Mouse (Mus musculus) kidney, postnatal 25 days (tissue): ENCODE data around the gene Cacnb1.
A peak's percentile ranks its signal among the peaks of the same experiment; 100 is the strongest.

Experiments used
- DNase-seq, 2 experiments: peaks; one replicate each; pipeline ENCODE4 v3.0.0; 2021; ENCODE audit warnings: mixed read lengths in 2 of 2

Gene Cacnb1

DNA sequence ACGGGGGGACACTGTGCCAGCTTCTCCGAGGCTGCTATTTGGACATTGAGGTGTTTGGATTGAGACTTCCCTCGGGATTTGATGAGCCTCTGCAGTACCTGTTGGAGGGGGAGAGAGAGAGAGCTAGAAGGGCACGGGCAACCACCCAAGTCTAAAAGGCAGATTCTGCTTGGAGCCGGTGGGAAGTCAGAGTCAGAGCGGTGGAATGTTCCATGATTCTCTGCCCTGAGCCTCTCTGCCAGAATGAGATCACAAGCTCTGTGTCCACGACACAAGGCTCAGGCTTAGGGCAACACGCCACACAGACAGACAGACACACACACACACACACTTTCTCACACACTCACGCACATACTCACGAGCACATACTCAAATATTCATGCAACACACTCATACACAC is 17.1 kb downstream of the Cacnb1 start:
- no peak for DNase-seq

DNA sequence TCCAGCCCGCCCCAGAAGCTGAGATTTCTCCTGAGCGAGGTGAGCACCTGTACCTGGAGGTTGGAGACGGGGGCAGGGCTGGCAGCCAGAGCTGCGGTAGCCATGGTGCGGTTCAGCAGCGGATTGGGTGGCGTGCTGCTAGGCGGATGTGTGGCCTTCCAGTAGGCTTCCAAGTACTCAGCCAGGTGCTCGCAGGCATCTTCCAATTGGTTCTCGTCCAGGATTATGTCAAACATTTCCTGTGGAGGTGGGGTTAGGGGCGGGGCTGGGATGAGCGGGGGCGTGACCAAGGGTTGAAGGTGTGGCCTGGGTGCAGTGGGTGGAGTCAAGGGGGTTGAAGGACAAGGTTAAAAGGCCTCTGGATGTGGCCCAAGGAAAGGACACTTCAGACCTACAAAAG is 17.8 kb downstream of the Cacnb1 start:
- DNase-seq, result no peak

DNA sequence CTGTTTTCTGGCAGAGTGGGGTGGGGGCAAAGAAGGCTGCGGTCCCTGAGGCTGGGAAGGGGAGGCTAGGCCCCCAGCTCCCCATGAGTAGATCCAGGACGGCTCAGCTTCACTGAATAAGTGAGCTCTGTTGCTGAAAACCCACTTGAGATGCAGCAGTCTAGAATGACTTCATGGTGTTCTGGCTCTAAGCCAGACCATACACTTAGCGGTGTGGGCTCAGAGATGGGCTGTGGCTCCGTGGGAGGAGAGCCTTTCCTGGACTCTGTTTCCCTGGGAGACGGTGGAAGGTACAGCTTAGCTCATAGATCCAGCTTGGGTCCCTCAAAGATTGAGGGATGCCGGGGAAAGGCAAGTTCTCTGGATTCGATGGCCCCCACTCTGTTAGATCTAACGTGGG is 18.7 kb downstream of the Cacnb1 start:
- DNase-seq, result no peak

DNA sequence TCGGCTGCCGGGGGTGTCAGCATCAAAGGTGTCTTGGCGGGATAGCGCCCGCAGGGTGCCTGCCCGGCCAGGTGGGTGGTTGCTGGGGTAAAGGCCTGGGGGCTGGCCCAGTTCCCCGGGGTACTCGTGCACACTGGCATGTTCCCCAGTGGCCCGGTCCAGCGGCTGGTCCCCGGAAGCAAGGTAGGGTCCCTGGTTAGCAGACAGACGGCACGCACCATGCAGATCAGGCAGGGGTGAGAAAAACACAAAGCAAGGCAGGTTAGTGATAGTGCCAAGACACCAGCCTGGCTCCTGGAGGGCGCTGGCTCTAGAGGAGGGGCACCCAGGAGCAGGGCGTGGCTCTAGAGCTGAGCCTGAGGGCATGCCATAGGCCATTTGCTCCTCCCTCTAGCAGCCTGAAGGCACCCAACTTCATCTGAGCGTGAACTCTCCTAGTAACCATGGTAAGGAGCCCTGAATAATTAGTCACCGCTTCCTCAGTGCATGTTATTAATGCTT is 19.6 kb downstream of the Cacnb1 start:
- no peak for DNase-seq

DNA sequence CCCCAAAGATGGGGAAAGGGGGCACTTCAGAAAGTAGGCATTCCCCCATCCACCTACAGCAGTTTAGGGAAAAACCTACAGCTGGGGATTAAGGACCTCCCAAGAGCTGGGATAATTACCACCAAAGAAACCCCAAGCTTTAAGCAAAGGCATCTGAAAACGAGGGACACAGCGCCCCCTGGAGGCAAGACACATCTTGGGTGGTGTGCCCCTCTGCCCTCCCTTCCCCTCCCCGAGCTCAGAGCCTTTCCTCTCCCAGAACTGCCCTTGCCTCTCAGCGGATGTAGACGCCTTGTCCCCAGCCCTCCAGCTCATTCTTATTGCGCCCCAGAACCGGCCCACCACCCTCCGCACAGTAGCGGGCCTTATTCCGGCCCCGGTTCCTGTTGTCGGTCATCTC is 20.2 kb downstream of the Cacnb1 start:
- peak; percentile 74 to 88 for DNase-seq

DNA sequence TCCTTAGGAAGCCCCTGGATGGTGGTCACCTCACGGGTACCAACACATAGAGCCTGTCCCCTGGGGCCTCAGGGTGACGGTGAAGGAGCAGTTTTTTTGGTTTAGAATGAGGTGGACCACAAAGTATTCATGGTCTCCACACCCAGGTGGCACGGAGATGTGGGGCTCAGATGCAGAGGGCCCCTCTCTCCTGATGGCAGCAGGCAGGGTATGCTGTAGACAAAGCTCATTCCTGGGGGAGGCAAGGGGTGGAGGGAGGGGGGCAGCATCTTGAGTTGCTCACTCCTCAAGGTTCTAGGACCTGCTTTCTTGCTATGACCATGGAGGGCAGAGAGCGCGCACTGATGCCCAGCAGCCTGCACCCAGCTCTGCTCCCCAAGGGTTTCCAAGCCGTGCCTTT is 20.8 kb downstream of the Cacnb1 start:
- no peak for DNase-seq

DNA sequence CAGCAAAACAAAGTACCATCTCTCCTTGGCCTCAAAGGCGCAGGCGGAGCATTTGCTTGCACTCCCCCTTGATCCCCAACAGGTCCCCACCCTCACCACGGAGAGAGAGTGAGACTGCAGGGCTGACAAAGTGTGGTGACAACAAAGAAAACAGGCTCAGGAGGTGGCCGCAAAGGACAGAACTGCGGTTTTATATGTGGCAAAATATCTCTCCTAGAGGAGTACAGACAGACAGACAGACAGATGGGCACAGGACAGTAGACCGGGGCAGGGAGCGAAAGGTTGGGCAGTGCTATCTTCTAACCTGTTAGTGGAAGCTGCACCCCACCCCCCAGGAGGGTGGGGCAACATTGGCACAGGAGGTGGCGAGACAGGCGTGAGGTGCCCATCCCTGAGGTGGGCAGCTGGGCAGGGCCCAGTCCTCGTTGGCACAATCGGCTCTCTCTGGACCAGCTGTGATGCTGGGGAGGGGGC is 21.4 kb downstream of the Cacnb1 start:
- DNase-seq, result no peak

DNA sequence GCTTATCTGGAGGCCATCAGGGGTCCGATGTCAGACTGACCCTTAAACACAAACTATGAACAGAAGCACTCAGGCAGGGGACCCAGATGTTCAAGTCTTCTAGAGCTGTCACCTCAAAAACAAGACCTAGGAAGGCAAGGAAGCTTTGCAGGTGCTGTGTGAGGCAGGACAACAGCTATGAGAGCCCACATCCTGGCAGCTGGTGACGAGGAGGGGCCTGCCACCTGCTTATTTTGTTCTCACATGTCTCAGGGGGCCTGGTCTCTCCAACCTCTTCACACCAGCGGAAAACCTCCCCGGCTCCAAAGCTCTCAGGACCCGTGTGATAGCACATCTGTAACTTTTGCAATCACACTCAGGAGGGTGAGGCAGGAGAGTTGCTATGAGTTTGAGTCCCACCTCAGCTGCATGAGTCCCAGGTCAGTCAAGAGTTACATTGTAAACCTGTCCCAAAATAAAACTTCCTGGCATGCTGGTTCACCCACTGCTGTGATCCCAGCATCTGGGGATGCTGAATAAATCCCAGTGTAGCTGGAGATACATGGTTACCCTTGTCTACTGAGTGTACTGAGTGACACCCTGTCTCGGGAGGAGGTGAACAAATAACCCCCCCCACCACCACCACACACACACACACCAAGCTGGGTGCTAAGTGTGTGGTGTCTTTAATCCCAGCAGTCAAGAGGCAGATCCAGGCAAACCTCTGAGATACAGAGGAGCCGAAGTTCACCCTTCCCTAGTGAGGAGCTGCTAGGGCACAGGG is 22.3 kb downstream of the Cacnb1 start:
- DNase-seq, result no peak

DNA sequence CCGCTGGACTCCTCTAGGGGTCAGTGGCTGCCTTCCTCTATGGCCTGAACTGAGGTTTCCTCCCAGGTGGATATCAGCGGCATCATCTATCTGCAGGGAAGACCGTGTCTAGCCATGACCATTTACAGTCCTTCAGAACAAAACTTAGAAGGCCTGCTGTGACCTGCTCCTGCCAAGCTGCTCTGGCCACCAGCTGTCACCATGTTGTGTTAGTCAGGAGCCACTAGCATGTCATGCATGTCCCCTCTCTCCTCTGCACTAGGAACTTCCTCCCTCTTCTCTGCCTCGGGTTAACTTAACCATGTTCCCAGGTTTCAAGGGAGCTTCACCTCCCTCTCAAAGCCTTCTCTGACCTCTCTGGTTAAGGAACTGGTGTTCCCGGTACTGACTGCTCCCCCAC is 23.1 kb downstream of the Cacnb1 start:
- no peak for DNase-seq

DNA sequence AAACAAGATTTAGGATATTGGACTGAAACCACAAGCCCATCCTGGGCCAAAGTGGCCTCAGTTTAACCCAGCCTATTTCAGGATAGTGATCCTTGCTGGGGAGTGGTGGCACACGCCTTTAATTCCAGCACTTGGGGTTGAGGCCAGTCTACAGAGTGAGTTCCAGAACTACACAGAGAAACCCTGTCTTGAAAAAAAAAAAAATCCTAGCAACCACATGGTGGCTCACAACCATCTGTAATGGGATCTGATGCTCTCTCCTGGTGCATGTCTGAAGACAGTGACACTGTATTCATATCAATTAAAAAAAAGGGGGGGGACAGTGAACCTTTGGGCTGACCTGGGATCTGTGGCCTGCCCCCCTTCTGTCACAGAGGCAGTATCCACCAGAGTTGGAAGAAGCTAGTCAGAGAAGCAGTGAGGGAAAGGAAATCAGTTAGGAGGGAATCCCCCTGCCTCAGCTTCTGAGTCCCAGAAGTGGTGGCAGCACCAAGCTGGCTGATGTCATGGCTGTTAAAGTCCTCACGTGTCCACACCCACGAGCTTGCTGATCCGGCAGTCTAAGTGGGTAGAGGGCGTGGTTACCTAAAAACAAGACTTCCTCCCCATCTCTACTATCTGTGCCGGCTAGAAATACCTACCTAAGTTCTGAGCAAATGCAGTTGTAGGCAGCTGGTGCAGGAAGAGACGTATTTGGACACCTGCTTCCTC is 23.8 kb downstream of the Cacnb1 start:
- DNase-seq, result no peak

DNA sequence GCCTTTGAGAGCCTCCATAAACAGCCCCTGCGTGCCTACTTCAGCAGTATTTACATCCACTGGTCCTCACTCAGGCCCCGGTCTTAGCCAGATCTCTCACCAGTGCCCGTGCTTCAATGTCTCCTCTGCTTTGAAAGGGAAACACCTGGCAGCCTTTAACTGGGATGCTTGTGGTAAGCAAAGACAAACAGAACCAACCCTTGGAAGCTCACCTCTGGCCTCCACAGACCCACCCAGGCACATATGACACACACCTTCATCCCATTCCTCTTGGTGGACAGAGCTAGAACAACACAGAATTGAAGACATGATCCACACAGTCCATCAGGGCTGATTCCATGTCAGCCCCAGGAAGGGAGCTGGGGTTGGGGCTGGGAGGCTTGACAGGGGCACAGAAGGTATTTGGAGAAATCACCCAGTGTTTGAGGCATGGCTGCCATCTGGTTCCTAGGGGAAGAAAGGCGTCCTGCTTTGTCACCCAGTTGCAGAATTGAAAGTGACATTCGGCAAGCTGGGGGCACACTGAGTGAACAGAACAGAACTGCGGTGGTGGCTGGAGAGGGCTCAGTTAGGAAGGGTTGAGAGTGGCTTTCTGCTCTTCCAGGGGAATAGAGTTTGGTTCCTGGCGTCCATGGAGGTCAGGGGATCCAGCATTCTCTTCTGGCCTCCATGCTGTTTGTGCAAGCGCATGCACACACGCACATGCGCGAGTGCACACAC is 24.6 kb downstream of the Cacnb1 start:
- DNase-seq, result no peak

DNA sequence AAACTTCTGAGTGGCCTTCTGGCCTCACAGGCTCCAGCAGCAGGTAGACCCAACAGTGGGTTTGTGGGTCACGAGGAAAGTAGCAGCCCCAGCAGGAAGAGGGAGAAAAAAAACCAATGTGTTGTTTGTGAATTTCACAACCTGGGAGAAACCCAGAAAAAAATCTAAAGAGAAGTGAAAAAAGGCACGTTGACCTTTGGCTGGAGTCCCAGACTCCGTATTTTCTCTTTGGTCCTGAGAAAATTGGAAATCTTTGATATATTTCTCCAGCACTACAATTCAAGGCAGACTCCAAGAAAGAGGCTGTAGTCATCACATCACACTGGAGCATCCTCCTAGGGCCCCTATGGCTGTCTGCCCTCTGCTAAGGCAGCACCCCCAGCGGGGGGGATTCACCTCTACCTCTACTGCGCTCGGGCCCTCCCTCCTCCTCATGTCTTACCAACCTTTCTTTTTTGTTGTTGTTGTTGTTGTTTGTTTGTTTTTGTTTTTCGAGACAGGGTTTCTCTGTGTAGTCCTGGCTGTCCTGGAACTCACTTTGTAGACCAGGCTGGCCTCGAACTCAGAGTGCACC is 25.4 kb downstream of the Cacnb1 start:
- DNase-seq, result no peak

DNA sequence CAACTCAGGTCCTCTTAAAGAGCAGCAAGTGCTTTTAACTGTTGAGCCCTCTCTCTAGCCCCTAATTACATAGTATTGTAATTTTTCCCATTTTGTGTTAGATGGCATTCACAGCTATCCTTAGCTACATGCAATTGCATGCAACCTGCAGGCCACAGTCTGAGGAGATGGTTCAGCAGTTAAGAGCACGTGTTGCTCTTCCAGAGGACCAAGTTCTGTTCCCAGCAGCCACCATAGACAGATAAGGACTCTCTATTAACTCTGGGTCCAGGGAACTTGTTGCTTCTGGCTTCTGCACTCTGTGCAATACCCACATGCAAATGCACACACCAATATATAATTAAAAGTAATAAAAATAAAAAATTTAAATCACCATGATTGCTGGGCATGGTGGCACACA is 26.1 kb downstream of the Cacnb1 start:
- no peak for DNase-seq

DNA sequence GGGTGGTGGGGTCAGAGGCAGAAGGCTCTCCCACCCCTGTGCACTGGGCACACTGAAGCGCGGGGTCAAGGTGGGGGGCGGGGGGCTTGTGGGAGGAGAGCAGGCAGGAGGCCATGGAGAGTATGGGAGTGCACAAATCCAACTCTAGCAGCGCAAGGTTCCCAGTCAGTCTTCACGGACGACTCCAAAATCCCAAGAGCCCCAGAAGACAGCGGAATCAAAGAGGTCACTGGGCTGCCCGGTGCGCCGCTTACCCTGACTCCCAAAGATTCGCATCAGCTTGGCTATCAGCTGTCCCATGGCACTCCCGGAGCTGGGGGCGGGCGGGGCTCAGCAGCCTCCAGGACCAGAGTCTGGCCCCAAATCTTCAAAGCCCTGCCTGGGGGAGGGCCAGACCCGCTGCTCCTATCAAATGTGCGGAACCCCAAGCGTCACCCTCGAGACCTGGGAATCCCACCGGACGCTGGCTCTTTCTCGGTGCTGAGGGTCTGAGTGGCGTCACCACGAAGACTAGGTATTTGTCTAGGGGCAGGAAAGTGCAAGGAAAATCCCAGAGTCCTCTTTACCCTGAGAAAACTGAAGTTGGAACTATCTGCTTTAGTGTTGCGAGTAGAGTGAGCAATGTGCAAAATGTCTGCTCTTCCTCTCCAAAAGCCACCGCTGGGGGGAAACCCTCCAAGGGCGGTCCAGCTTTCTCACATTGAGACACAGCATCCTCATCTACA is 27.1 kb downstream of the Cacnb1 start, which contains the start of gene Arl5c:
Arl5c (minus strand) TSS at position 618 of the 725 bp plus-strand sequence.
- DNase-seq, result peak in 1 of 2 experiments; percentile 34

DNA sequence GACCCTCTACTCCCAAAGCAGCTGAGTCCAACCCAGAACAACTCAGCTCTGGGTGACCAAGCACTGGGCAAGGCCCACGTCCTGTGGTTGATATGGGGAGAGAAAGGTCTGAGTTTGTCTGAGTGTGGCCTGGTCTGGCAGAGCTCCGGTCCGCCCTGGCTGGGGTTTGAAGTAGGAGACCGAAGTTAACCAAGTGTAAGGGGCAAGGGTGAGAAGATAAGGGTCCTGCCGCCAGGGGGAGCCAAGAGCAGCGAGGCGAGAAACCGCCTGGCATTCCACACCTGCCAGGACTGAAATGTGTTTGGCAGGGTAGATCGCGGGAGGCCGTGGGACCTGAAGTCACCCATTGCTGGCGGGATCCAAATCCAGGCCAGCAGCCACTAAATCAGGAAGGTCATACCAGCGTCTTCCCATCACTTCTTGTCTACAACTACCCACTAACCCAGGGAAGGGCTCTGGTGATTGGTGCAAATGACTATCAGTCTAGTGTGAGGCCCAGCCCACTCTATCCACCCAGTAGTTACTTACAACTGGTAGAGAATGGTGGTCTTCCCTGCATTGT is 28.2 kb downstream of the Cacnb1 start:
- DNase-seq, result peak; percentile 85 to 92

DNA sequence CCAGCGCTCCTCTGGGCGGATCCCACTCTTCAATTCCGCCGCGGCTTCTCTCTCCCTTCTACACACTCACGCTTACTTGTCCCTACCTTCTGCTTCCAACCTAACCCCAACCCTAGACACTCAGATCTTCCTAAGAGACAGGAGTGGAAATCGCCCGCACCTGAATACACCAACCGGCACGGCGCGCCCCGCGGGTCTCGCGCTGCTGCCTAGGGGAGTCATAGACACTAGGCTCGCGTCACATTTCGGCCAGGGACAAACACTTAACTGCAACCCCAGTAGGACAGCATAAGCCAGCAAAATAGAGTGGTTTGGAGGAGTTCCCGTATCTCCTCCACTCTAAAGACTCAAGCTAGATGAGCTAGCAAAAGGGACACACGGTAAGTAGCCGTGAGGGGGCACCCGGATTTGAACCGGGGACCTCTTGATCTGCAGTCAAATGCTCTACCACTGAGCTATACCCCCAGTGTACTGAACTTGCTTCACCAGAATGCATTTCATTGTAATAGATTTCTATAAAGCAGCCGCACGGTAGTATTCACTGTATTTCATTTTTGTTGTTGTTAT is 34.2 kb downstream of the Cacnb1 start:
- DNase-seq, result peak; percentile 92 to 94

DNA sequence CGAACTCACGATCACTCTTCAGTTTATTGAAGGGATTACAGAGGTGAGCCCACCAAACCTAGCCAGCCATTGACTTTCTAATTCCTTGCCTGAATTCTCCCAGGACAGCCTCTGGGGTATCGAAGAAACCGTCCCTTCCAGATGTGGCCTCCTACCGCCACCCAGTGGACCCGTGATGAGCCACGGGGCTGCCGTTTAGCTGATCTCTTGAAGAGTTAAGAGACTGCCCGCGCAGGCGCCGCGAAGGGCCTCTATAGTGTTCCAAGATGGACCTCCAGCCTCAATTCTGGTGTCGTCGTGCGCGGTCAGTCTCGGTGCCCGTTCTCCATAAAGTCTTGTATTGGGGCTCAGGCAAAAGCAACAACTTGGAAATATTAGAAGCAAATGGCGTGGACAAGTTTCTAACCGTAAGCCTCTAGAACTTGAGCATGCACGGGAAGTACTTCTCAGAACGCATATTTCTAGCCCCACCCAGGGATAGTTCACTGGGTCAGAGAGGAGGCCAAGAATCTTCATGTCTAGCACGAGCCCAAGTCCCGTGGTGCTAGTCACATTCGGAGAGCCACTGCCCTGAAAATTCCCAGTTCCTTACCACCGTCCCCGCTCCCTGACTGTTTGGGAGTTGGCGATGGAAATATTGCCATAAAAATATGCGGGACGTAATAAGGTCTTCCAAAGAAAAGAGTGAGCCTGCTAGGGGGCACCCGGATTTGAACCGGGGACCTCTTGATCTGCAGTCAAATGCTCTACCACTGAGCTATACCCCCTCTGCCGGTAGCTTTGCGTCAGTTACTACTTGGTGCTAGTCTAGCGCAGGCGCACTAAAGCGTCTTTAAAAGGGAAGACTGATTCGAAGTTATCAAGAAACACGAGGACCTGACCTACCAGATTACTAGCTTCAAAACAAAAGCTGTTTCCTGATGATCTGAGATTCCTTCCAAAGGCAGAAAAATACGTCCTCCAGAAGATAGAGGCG is 35.0 kb downstream of the Cacnb1 start:
- peak; percentile 96 for DNase-seq

DNA sequence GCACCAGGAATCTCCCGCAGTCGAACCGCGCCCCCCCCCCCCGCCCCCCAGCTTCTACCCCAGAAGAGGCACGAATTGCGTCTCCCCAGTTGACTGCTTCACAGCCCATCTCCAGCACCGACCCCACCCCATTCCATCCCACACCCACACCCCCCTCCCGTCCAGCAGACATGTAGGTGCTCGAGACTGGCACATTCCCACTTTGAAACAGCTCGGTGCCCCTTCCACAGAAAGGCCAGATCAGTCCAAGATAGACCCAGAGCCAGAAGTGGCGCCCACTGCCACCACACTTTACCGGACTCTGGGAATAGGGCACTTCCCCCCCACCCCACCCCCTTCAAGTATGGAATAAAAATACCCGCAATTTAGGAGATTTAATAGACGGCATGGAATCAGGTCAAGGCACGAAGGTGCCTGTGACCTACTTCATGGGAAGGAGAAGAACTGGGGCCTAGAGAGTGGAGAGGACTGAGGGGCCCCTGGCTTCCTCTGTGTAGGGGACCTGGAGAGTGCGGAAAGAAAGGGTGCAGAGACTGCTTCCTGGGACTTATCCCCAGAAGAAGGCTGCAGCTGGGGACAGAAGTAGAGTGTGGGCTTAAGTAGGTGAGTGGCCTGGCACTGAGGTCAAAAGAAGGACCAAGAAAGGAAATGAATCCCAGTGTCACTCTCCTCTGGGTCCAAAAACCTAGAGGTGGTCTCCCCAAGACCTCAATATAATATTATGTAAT is 35.9 kb downstream of the Cacnb1 start:
- DNase-seq, result no peak
